Mouse (Mus musculus) intestine, postnatal 0 days (tissue): ENCODE data around the gene Prr5. TPM values are rescaled to one million over a fixed set of nuclear protein-coding genes. Genes with fewer than 3 reads are reported as not detected.

ENCODE experiments used
- ATAC-seq: fragments of 200-750 bp; cut with Nextera tagmentation; 2 replicates; pipeline ENCODE4 v1.8.0; 2017; ENCODE audit warnings: mild to moderate bottlenecking, moderate TSS enrichment, moderate library complexity
- H3K27ac ChIP-seq: fragments of 300-500 bp; sonication (generic); 2 replicates; pipeline ENCODE4 v1.5.1; 2014; ENCODE audit warnings: mild to moderate bottlenecking, low read depth, low read length, moderate library complexity
- H3K27me3 ChIP-seq: fragments of 300-500 bp; sonication (generic); replicated peaks from 2 replicates; pipeline ENCODE4 v1.6.1; 2014; ENCODE audit warnings: low read length, mixed read lengths; ENCODE audit not compliant: control insufficient read depth, insufficient read depth
- H3K36me3 ChIP-seq: fragments of 300-500 bp; sonication (generic); 2 replicates; pipeline ENCODE4 v1.6.1; 2014; ENCODE audit warnings: mild to moderate bottlenecking, moderate library complexity; ENCODE audit not compliant: control insufficient read depth, insufficient read depth
- H3K4me1 ChIP-seq: fragments of 300-500 bp; sonication (generic); replicated peaks from 2 replicates; pipeline ENCODE4 v1.6.1; 2014; ENCODE audit warnings: antibody characterized with exemption, low read length, mixed read lengths; ENCODE audit not compliant: control insufficient read depth, insufficient read depth
- H3K4me2 ChIP-seq: fragments of 300-500 bp; sonication (generic); replicated peaks from 2 replicates; pipeline ENCODE4 v1.6.1; 2014; ENCODE audit warnings: low read depth, mild to moderate bottlenecking, moderate library complexity
- H3K4me3 ChIP-seq: fragments of 300-500 bp; sonication (generic); 2 replicates; pipeline ENCODE4 v1.5.1; 2014; ENCODE audit warnings: low read depth, low read length
- H3K9ac ChIP-seq: fragments of 300-500 bp; sonication (generic); 2 replicates; pipeline ENCODE4 v1.6.1; 2014; ENCODE audit warnings: mild to moderate bottlenecking, low read depth, low read length
- H3K9me3 ChIP-seq: fragments of 300-500 bp; sonication (generic); 2 replicates; pipeline ENCODE4 v1.6.1; 2016; ENCODE audit warnings: mixed run types; ENCODE audit not compliant: control insufficient read depth
- CTCF ChIP-seq: sonication (generic); IDR thresholded peaks from 2 replicates; pipeline ENCODE4 v1.5.1; 2016; ENCODE audit warnings: low read depth, mild to moderate bottlenecking, control low read depth, antibody characterized with exemption, moderate library complexity
- WGBS: fragments of 180-500 bp; shearing (Covaris S2); extraction: QIAGEN DNeasy Blood & Tissue Kit; methylation state at CpG from one replicate; pipeline ENCODE4 v1.1.7; 2014; 5-methylcytosine and 5-hydroxymethylcytosine counted together
- polyA plus RNA-seq: library from polyadenylated mRNA; unstranded; fragments of >200 nt; fragmentation: Nextera tagmentation; extraction: Ambion mirVana; gene quantifications from 2 replicates; pipeline ENCODE4 v1.2.1, GENCODE M21; 2015

Gene Prr5
- polyA plus RNA-seq, 1 experiment from 2014 or later, result 68.5 TPM

DNA sequence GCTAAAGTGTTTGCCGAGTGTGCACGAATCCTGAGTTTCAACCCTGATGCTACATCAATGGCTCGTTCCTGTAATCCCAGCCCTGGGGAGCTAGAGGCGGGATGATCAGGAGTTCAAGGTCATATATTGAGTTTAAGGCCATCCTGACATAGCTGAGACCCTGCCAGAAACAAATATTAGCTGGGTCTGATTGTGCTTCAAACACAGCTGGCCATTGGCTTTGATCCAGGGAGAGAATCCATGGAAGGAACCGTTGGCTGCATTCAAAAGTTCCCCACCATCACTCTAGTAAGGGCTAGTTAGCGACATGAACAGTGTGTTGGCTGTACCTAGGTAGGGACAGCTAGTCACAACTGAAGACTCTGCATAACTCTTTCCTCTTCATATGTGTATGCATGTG is 19.9 kb downstream of the Prr5 start:
- no peak for ATAC-seq
- Histone ChIP-seq H3K9me3 (no peaks in the 10 kb centered on the region), H3K4me3 (no peak overlapping the region), H3K4me2 (no peak overlapping the region), H3K27me3 (no peaks in the 10 kb centered on the region), H3K9ac (no peak overlapping the region), H3K36me3 (peaks cover 62% of the 10 kb centered on the region), H3K4me1 (peaks cover 14% of the 10 kb centered on the region), H3K27ac (no peak overlapping the region)
- no peak for TF ChIP-seq CTCF
- WGBS, result 65% methylated on average over 6 of the region's 6 CpGs

DNA sequence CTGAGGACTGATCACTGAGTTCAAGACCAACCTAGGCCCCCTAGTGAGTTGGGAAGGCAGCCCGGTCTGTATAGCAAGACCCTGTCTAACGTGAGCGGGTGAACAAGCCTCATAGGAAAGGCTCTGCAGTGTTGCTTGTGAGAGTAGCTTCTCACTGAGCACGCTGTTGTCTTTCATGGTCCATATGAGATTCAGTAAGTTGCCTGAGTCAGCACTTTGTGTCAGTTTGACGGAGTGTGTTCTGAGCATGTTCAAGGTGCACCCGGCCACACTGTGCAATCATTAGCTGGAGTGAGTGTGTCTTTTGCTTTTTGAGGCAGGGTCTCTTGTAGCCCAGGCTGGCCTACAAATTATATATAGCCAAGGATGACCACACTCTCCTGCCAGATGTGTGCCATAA is 22.1 kb downstream of the Prr5 start:
- Histone ChIP-seq H3K4me2 (no peak overlapping the region), H3K4me1 (peaks cover 4% of the 10 kb centered on the region; the same call in 1 of the 2 replicates), H3K27ac (no peak overlapping the region; the same call in 1 of the 2 replicates), H3K4me3 (no peak overlapping the region), H3K27me3 (no peaks in the 10 kb centered on the region), H3K36me3 (peaks cover 65% of the 10 kb centered on the region), H3K9me3 (no peaks in the 10 kb centered on the region), H3K9ac (no peak overlapping the region)
- ATAC-seq, result no peak
- TF ChIP-seq CTCF, result no peak
- WGBS, result 80% methylated on average over 6 of the region's 6 CpGs

DNA sequence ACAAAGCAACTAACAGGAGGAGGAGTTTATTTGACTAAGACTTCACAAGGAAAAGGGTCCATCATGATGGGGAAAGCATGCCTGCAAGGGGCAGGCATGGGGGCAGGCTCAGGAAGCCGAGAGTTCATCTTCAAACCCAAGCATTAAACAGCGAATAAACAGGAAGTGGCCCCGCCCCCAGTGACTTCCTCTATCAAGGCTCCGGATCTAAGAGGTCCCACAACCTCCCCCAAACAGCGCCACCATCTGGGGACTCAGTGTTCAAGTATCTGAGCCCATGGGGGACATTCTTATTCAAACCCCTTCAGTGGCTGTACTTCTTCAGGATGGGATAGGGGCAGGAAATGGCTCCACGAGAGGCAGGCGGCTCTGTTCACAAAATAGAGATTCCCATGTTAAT is 23.2 kb downstream of the Prr5 start:
- WGBS, result 81% methylated on average over 7 of the region's 7 CpGs

DNA sequence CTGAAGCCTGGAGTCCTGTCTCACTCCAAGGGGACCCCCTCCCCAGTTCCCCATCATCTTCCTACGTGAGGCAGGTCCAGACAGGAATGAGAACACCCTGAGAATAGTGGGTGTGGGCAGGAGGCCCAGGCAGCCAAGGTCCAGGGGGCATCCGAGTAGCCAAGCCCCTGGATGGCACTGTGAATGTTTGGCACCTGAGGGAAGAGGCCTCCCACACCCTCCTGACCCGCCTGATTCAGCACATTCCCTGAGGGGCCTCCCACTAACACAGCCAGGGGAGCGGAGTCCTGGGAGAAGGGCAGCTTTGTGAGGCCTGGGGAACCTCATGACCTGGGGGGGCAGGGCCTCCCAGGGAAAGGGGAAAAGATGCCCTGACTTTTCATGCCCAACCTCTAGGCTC is 26.6 kb downstream of the Prr5 start:
- H3K9me3 ChIP-seq, result no peaks in the 10 kb centered on the region
- peaks cover 66% of the 10 kb centered on the region for H3K36me3 ChIP-seq
- ATAC-seq, result peak; percentile 76

More for the DNA sequence above, 23.2 kb downstream of the Prr5 start:
- Histone ChIP-seq H3K4me2 (no peak overlapping the region), H3K9ac (no peak overlapping the region), H3K4me3 (no peak overlapping the region), H3K27me3 (no peaks in the 10 kb centered on the region), H3K36me3 (peaks cover 71% of the 10 kb centered on the region), H3K27ac (no peak overlapping the region), H3K9me3 (no peaks in the 10 kb centered on the region), H3K4me1 (0 out of 2 replicates have a peak, but pooled peaks cover 3% of the 10 kb centered on the region)
- peak; percentile 38; the same call in 1 of the 2 replicates for TF ChIP-seq CTCF
- no peak for ATAC-seq

DNA sequence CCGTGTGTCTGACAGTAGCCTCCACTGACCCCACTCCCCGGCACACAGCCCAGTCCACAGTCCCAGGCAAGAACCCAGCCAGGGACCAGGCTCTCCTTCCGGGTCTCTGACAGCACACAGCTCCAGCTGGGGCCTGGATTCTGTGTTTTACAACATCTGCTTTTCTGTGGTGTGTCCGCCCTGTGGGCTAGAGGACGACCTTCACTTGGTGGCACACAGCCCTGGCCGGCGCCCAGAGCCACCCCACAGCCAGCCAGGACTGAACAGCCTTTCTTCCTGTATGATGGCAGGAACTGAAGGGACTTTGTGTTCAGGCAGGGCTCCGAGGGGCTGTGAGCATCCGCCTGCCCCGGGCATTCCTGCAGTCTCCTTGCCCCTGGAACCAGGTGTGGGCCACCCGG is 28.2 kb downstream of the Prr5 start:
- ATAC-seq, result no peak
- Histone ChIP-seq H3K4me1 (0 out of 2 replicates have a peak, but pooled peaks cover 5% of the 10 kb centered on the region), H3K36me3 (peaks cover 74% of the 10 kb centered on the region), H3K9ac (no peak overlapping the region; the same call in 1 of the 2 replicates), H3K4me3 (no peak overlapping the region), H3K27ac (peak overlapping the region; percentile 57), H3K9me3 (no peaks in the 10 kb centered on the region), H3K27me3 (no peaks in the 10 kb centered on the region), H3K4me2 (no peak overlapping the region)
- no peak for TF ChIP-seq CTCF
- WGBS, result 67% methylated on average over 11 of the region's 11 CpGs

More for the DNA sequence above, 26.6 kb downstream of the Prr5 start:
- Histone ChIP-seq H3K9ac (0 out of 2 replicates have a peak overlapping the region, but pooled peaks have one; percentile 3), H3K4me3 (no peak overlapping the region), H3K27ac (peak overlapping the region; percentile 91), H3K4me1 (0 out of 2 replicates have a peak, but pooled peaks cover 5% of the 10 kb centered on the region), H3K27me3 (no peaks in the 10 kb centered on the region), H3K4me2 (no peak overlapping the region)
- no peak for TF ChIP-seq CTCF
- 40% methylated on average over 4 of the region's 4 CpGs for WGBS

DNA sequence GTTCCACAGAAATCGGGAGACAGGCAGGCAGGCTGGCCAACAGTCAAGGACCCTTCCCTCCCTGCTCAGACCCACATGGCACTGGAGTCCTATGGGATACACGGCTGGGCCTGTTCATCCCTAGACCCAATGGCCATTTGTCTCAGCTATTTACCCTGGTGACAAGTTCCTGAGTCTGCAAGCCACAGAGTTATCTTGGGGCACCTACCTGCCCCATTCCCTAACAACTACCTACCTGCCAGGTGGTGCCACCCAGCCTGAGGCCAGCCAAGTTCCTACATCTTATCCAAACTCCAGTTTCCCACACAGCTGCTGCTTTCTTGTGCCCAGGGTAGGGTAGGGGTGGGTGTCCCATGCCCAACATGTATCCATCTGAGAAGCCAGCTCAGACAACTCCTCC is 28.8 kb downstream of the Prr5 start:
- Histone ChIP-seq H3K27ac (peak overlapping the region; percentile 57; the same call in 1 of the 2 replicates), H3K9ac (no peak overlapping the region), H3K27me3 (no peaks in the 10 kb centered on the region), H3K9me3 (no peaks in the 10 kb centered on the region), H3K36me3 (peaks cover 74% of the 10 kb centered on the region), H3K4me3 (no peak overlapping the region), H3K4me2 (no peak overlapping the region), H3K4me1 (0 out of 2 replicates have a peak, but pooled peaks cover 5% of the 10 kb centered on the region)
- no peak for TF ChIP-seq CTCF
- WGBS, result 59% methylated on average over 2 of the region's 2 CpGs
- ATAC-seq, result no peak
